Mouse (Mus musculus) cerebellum, adult 11-12 months (tissue): Measurements from ENCODE around the gene Nudt3.

Experiments used
- DNase-seq: peaks from one replicate; pipeline ENCODE4 v3.0.0; 2022

Gene Nudt3

GRCm38 (mm10) chr17:27596376-27597190, 26.7 kb downstream of the Nudt3 start:
- no peak for DNase-seq

- DNase-seq, result no peak
Observed at GRCm38 (mm10) chr17:27595659-27596375, 27.5 kb downstream of the Nudt3 start.

GRCm38 (mm10) chr17:27592565-27592910, 30.8 kb downstream of the Nudt3 start:
- no peak for DNase-seq

- DNase-seq, result no peak
Observed at GRCm38 (mm10) chr17:27591826-27592564, 31.3 kb downstream of the Nudt3 start.

- no peak for DNase-seq
Observed at GRCm38 (mm10) chr17:27588231-27588630, 35.1 kb downstream of the Nudt3 start.

GRCm38 (mm10) chr17:27587252-27587651, 36.0 kb downstream of the Nudt3 start:
- DNase-seq, result no peak

GRCm38 (mm10) chr17:27586661-27587060, 36.6 kb downstream of the Nudt3 start:
- no peak for DNase-seq

- no peak for DNase-seq
Observed at GRCm38 (mm10) chr17:27583185-27583894, 40.0 kb downstream of the Nudt3 start.

- DNase-seq, result no peak
Observed at GRCm38 (mm10) chr17:27580392-27581068, 42.8 kb downstream of the Nudt3 start.

- peak; percentile 83 for DNase-seq
Observed at GRCm38 (mm10) chr17:27579816-27580215, 43.5 kb downstream of the Nudt3 start.

- DNase-seq, result no peak
Observed at GRCm38 (mm10) chr17:27578487-27578886, 44.8 kb downstream of the Nudt3 start.

- peak; percentile 61 for DNase-seq
Observed at GRCm38 (mm10) chr17:27577468-27577867, 45.8 kb downstream of the Nudt3 start.

GRCm38 (mm10) chr17:27576056-27576455, 47.2 kb downstream of the Nudt3 start:
- DNase-seq, result no peak

GRCm38 (mm10) chr17:27575116-27575776, 48.0 kb downstream of the Nudt3 start:
- peak; percentile 51 for DNase-seq

- peak; percentile 94 for DNase-seq
Observed at GRCm38 (mm10) chr17:27574470-27575115, 48.7 kb downstream of the Nudt3 start.

- peak; percentile 61 for DNase-seq
Observed at GRCm38 (mm10) chr17:27573772-27574320, 49.4 kb downstream of the Nudt3 start.

- DNase-seq, result no peak
Observed at GRCm38 (mm10) chr17:27571315-27571714, 52.0 kb downstream of the Nudt3 start.

GRCm38 (mm10) chr17:27568228-27568627, 55.1 kb downstream of the Nudt3 start:
- DNase-seq, result peak; percentile 61

- DNase-seq, result no peak
Observed at GRCm38 (mm10) chr17:27565942-27566267, 57.4 kb downstream of the Nudt3 start.

- peak; percentile 98 for DNase-seq
Observed at GRCm38 (mm10) chr17:27565163-27565941, 57.9 kb downstream of the Nudt3 start, which contains the start of gene AI413582. Gene AI413582, minus strand, starts transcription at chr17:27565756.
